Mouse (Mus musculus) lung, embryonic 14.5 days (tissue): ENCODE measurements around the gene Mc3r. TPM values are rescaled to one million over a fixed set of nuclear protein-coding genes. Genes with fewer than 3 reads are reported as not detected.
A peak's percentile ranks its signal among the peaks of the same experiment; 100 is the strongest.

Source experiments
- ATAC-seq: fragments of 200-750 bp; cut with Nextera tagmentation; 2 replicates; pipeline ENCODE4 v1.8.0; 2017; ENCODE audit warnings: mild to moderate bottlenecking, moderate TSS enrichment, moderate library complexity; ENCODE audit not compliant: insufficient read depth
- DNase-seq: peaks from one replicate; pipeline ENCODE4 v3.0.0-alpha.2; 2015
- H3K27ac ChIP-seq: fragments of 300-500 bp; sonication (generic); 2 replicates; pipeline ENCODE4 v1.5.1; 2014; ENCODE audit warnings: low read depth, mild to moderate bottlenecking, moderate library complexity
- H3K27me3 ChIP-seq: fragments of 300-500 bp; sonication (generic); 2 replicates; pipeline ENCODE4 v1.6.1; 2014; ENCODE audit warnings: low read length, control low read depth; ENCODE audit not compliant: insufficient read depth
- H3K36me3 ChIP-seq: fragments of 300-500 bp; sonication (generic); 2 replicates; pipeline ENCODE4 v1.6.1; 2014; ENCODE audit warnings: control low read depth; ENCODE audit not compliant: insufficient read depth
- H3K4me1 ChIP-seq: fragments of 300-500 bp; sonication (generic); 2 replicates; pipeline ENCODE4 v1.6.1; 2014; ENCODE audit warnings: antibody characterized with exemption, control low read depth; ENCODE audit not compliant: insufficient read depth
- H3K4me2 ChIP-seq: fragments of 300-500 bp; sonication (generic); 2 replicates; pipeline ENCODE4 v1.6.1; 2014; ENCODE audit warnings: mild to moderate bottlenecking
- H3K4me3 ChIP-seq: fragments of 300-500 bp; sonication (generic); 2 replicates; pipeline ENCODE4 v1.5.1; 2014; ENCODE audit warnings: low read depth, low read length
- H3K9ac ChIP-seq: fragments of 300-500 bp; sonication (generic); 2 replicates; pipeline ENCODE4 v1.6.1; 2014
- H3K9me3 ChIP-seq: fragments of 300-500 bp; sonication (generic); 2 replicates; pipeline ENCODE4 v1.6.1; 2016; ENCODE audit warnings: low read depth, low read length, control low read depth
- CTCF ChIP-seq: IDR thresholded peaks from 2 replicates; pipeline ENCODE4 v1.5.1; 2016; ENCODE audit warnings: antibody characterized with exemption, low read depth
- WGBS: fragments of 180-500 bp; shearing (Covaris S2); extraction: QIAGEN DNeasy Blood & Tissue Kit; methylation state at CpG from one replicate; pipeline ENCODE4 v1.1.7; 2014; 5-methylcytosine and 5-hydroxymethylcytosine counted together
- polyA plus RNA-seq: library from polyadenylated mRNA; unstranded; fragments of >200 nt; fragmentation: Nextera tagmentation; extraction: Ambion mirVana; gene quantifications from 2 replicates; pipeline ENCODE4 v1.2.1, GENCODE M21; 2014

Mc3r gene
- polyA plus RNA-seq, 1 experiment from 2014 or later, result not detected

- DNase-seq, result no peak
- Histone ChIP-seq H3K4me1 (no peaks in the 10 kb centered on the region), H3K36me3 (no peaks in the 10 kb centered on the region), H3K27ac (no peak overlapping the region), H3K27me3 (peaks cover 9% of the 10 kb centered on the region), H3K4me2 (no peak overlapping the region), H3K9me3 (no peaks in the 10 kb centered on the region), H3K9ac (no peak overlapping the region), H3K4me3 (no peak overlapping the region)
- WGBS, result 23% methylated on average over 8 of the region's 8 CpGs
- no peak for ATAC-seq
- TF ChIP-seq CTCF, result no peak
Measured at GRCm38 (mm10) chr2:172245497-172245896, 2.8 kb upstream of the Mc3r start.

GRCm38 (mm10) chr2:172249336-172249735 is 1.0 kb downstream of the Mc3r start:
- ATAC-seq (no peak), DNase-seq (no peak)
- no peaks in the 10 kb centered on the region for H3K36me3 ChIP-seq
- no peak overlapping the region for H3K9ac ChIP-seq
- no peaks in the 10 kb centered on the region for H3K9me3 ChIP-seq
- H3K4me1 ChIP-seq, result no peaks in the 10 kb centered on the region
- no peak overlapping the region for H3K4me2 ChIP-seq
- TF ChIP-seq CTCF, result peak; percentile 66
- H3K27ac ChIP-seq, result no peak overlapping the region
- 76% methylated on average over 14 of the region's 14 CpGs for WGBS
- H3K27me3 ChIP-seq, result peaks cover 9% of the 10 kb centered on the region
- H3K4me3 ChIP-seq, result no peak overlapping the region

- Histone ChIP-seq H3K27ac (no peak overlapping the region), H3K4me2 (no peak overlapping the region), H3K36me3 (no peaks in the 10 kb centered on the region), H3K4me3 (no peak overlapping the region), H3K27me3 (no peaks in the 10 kb centered on the region), H3K9ac (no peak overlapping the region), H3K4me1 (no peaks in the 10 kb centered on the region), H3K9me3 (no peaks in the 10 kb centered on the region)
- peak; percentile 39; the same call in 1 of the 2 replicates for ATAC-seq
- TF ChIP-seq CTCF, result no peak
- WGBS, result 73% methylated on average over 6 of the region's 6 CpGs
- DNase-seq, result peak; percentile 61
Measured at GRCm38 (mm10) chr2:172256418-172256817, 8.1 kb downstream of the Mc3r start.

- Histone ChIP-seq H3K4me2 (peak overlapping the region; percentile 28; the same call in 1 of the 2 replicates), H3K36me3 (no peaks in the 10 kb centered on the region), H3K27me3 (no peaks in the 10 kb centered on the region), H3K9me3 (no peaks in the 10 kb centered on the region), H3K27ac (no peak overlapping the region), H3K9ac (no peak overlapping the region), H3K4me3 (no peak overlapping the region), H3K4me1 (no peaks in the 10 kb centered on the region)
- DNase-seq (no peak), ATAC-seq (no peak; the same call in 1 of the 2 replicates)
- no peak for TF ChIP-seq CTCF
- WGBS, result 65% methylated on average over 5 of the region's 5 CpGs
Measured at GRCm38 (mm10) chr2:172256956-172257355, 8.7 kb downstream of the Mc3r start.

GRCm38 (mm10) chr2:172257471-172258065 is 9.3 kb downstream of the Mc3r start:
- Histone ChIP-seq H3K27me3 (no peaks in the 10 kb centered on the region), H3K36me3 (no peaks in the 10 kb centered on the region), H3K4me1 (no peaks in the 10 kb centered on the region), H3K9ac (no peak overlapping the region), H3K9me3 (no peaks in the 10 kb centered on the region), H3K4me2 (peak overlapping the region; percentile 28; the same call in 1 of the 2 replicates), H3K27ac (no peak overlapping the region), H3K4me3 (no peak overlapping the region)
- ATAC-seq, result peak; percentile 61; the same call in 1 of the 2 replicates
- peak; percentile 52 for DNase-seq
- WGBS, result 10% methylated on average over 12 of the region's 12 CpGs
- no peak for TF ChIP-seq CTCF

GRCm38 (mm10) chr2:172260064-172260463 is 11.8 kb downstream of the Mc3r start:
- no peaks in the 10 kb centered on the region for H3K27me3 ChIP-seq
- no peaks in the 10 kb centered on the region for H3K9me3 ChIP-seq
- H3K4me2 ChIP-seq, result no peak overlapping the region
- peak; percentile 52; the same call in 1 of the 2 replicates for ATAC-seq
- 73% methylated on average over 5 of the region's 5 CpGs for WGBS
- H3K4me3 ChIP-seq, result no peak overlapping the region
- no peak overlapping the region for H3K9ac ChIP-seq
- no peaks in the 10 kb centered on the region for H3K4me1 ChIP-seq
- no peak for DNase-seq
- TF ChIP-seq CTCF, result no peak
- no peaks in the 10 kb centered on the region for H3K36me3 ChIP-seq
- H3K27ac ChIP-seq, result no peak overlapping the region

GRCm38 (mm10) chr2:172261441-172261840 is 13.1 kb downstream of the Mc3r start:
- H3K4me2 ChIP-seq, result no peak overlapping the region
- no peak for ATAC-seq
- no peak overlapping the region for H3K4me3 ChIP-seq
- no peak for DNase-seq
- TF ChIP-seq CTCF, result no peak
- WGBS, result 83% methylated on average over 4 of the region's 4 CpGs
- no peak overlapping the region for H3K9ac ChIP-seq
- no peak overlapping the region for H3K27ac ChIP-seq
- H3K4me1 ChIP-seq, result no peaks in the 10 kb centered on the region
- no peaks in the 10 kb centered on the region for H3K36me3 ChIP-seq
- no peaks in the 10 kb centered on the region for H3K27me3 ChIP-seq
- no peaks in the 10 kb centered on the region for H3K9me3 ChIP-seq

- H3K9me3 ChIP-seq, result no peaks in the 10 kb centered on the region
- no peak overlapping the region for H3K4me2 ChIP-seq
- H3K27ac ChIP-seq, result no peak overlapping the region
- no peaks in the 10 kb centered on the region for H3K27me3 ChIP-seq
- H3K4me1 ChIP-seq, result no peaks in the 10 kb centered on the region
- H3K36me3 ChIP-seq, result no peaks in the 10 kb centered on the region
- TF ChIP-seq CTCF, result no peak
- no peak overlapping the region for H3K9ac ChIP-seq
- WGBS, result 61% methylated on average over 6 of the region's 6 CpGs
- ATAC-seq (no peak), DNase-seq (no peak)
- no peak overlapping the region for H3K4me3 ChIP-seq
Measured at GRCm38 (mm10) chr2:172263216-172263615, 14.9 kb downstream of the Mc3r start.
